Mouse (Mus musculus): ENCODE data around the gene Jag1. TPM values are rescaled to one million over a fixed set of nuclear protein-coding genes. Genes with fewer than 3 reads are reported as not detected.

Jag1 gene
- total and polyA plus RNA-seq, 3 experiments: 0.42 TPM; not detected in 2

- no peaks in the 10 kb centered on the region for H3K9me3 ChIP-seq (replicated peaks; ENCODE audit: insufficient read depth, low read length)
- DNase-seq (ENCODE audit: low read depth, low spot score): no peak
- H3K27ac ChIP-seq (ENCODE audit: control insufficient read depth, low read depth, low read length): no peak overlapping the region
- no peaks in the 10 kb centered on the region for H3K79me2 ChIP-seq (ENCODE audit: control insufficient read depth, insufficient read depth, low read length, poor library complexity)
- H3K4me3 ChIP-seq (ENCODE audit: control insufficient read depth in 1 of 2, insufficient read depth in 1 of 2, low read depth in 2 of 2, low read length in 2 of 2): no peak overlapping the region
- H3K4me1 ChIP-seq (ENCODE audit: control insufficient read depth in 1 of 2, insufficient read depth in 2 of 2, low read length in 2 of 2): no peaks in the 10 kb centered on the region
- no peaks in the 10 kb centered on the region for H3K27me3 ChIP-seq (ENCODE audit: control insufficient read depth in 1 of 2, insufficient read depth in 2 of 2, low read length in 2 of 2)
- H3K36me3 ChIP-seq (ENCODE audit: control insufficient read depth in 1 of 2, insufficient read depth in 2 of 2, low read length in 2 of 2): no peaks in the 10 kb centered on the region
- TF ChIP-seq BHLHE40 (IDR thresholded peaks at IDR 0.05; ENCODE audit: borderline replicate concordance, low read depth, low read length): no peak
- TF ChIP-seq ELF1 (IDR thresholded peaks at IDR 0.05; ENCODE audit: low read depth, low read length): no peak
- no peak for TF ChIP-seq MAFK (IDR thresholded peaks at IDR 0.05; ENCODE audit: borderline replicate concordance, low read depth, low read length)
- TF ChIP-seq RAD21 (IDR thresholded peaks at IDR 0.05; ENCODE audit: low read depth, low read length): no peak
- no peak for TF ChIP-seq GABPA (IDR thresholded peaks at IDR 0.05; ENCODE audit: low read depth, low read length)
- no peak for TF ChIP-seq TBP (IDR thresholded peaks at IDR 0.05; ENCODE audit: low read depth, low read length)
- TF ChIP-seq USF1 (IDR thresholded peaks at IDR 0.05; ENCODE audit: low read depth, low read length): no peak
- no peak for TF ChIP-seq CHD1 (IDR thresholded peaks at IDR 0.05; ENCODE audit: low read depth, low read length)
- no peak for TF ChIP-seq UBTF (IDR thresholded peaks at IDR 0.05; ENCODE audit: borderline replicate concordance, insufficient read depth, low read depth, low read length)
- TF ChIP-seq MYB (IDR thresholded peaks at IDR 0.05; ENCODE audit: low read depth, low read length): no peak
- no peak for TF ChIP-seq KAT2A (conservative IDR thresholded peaks at IDR 0.05; ENCODE audit: low read depth, low read length)
- no peak for TF ChIP-seq ZC3H11A (IDR thresholded peaks at IDR 0.05; ENCODE audit: low read depth, low read length)
- TF ChIP-seq NRF1 (IDR thresholded peaks at IDR 0.05; ENCODE audit: insufficient read depth, low read depth, low read length, poor library complexity, severe bottlenecking): no peak
- no peak for TF ChIP-seq POLR2A (IDR thresholded peaks at IDR 0.05; ENCODE audit: control insufficient read depth in 1 of 2, insufficient read depth in 1 of 2, low read depth in 1 of 2, low read length in 2 of 2, poor library complexity in 1 of 2)
- TF ChIP-seq ZMIZ1 (IDR thresholded peaks at IDR 0.05; ENCODE audit: low read depth, low read length): no peak
- TF ChIP-seq E2F4 (IDR thresholded peaks at IDR 0.05; ENCODE audit: borderline replicate concordance, low read depth, low read length): no peak
- TF ChIP-seq RCOR1 (IDR thresholded peaks at IDR 0.05; ENCODE audit: low read depth, low read length): no peak
- no peak for TF ChIP-seq MAX (IDR thresholded peaks at IDR 0.05; ENCODE audit: low read length)
- no peak for TF ChIP-seq POLR2AphosphoS5 (IDR thresholded peaks at IDR 0.05; ENCODE audit: borderline replicate concordance, low read depth, low read length)
- TF ChIP-seq CTCF (IDR thresholded peaks at IDR 0.05 in 2 of 3, conservative IDR thresholded peaks at IDR 0.05 in 1 of 3; ENCODE audit: control insufficient read depth in 1 of 3, insufficient read depth in 1 of 3, low read depth in 2 of 3, low read length in 3 of 3, poor library complexity in 1 of 3, severe bottlenecking in 1 of 3): no peak
- H3K9ac ChIP-seq (ENCODE audit: control insufficient read depth, low read depth, low read length, poor library complexity, severe bottlenecking): no peak overlapping the region
These were observed 2.0 kb downstream of the Jag1 start for GRCm38 (mm10) chr2:137114248-137115096.
